Mouse (Mus musculus): ENCODE data around the gene Med13l.

GRCm38 (mm10) chr5:118665023-118665422 is 104.5 kb downstream of the Med13l start:
- TF ChIP-seq CTCF (IDR thresholded peaks at IDR 0.05; ENCODE audit: borderline replicate concordance, control insufficient read depth, extremely low read depth, insufficient read depth, low read length, poor library complexity) (no peak), POLR2A (IDR thresholded peaks at IDR 0.05; ENCODE audit: control insufficient read depth, extremely low read depth, insufficient read depth, low read length, poor library complexity) (no peak)
